Mouse (Mus musculus) bone marrow, adult 2 months (tissue): Measurements from ENCODE around the gene Aph1a.

ENCODE experiments used
- CTCF ChIP-seq: fragments of 200-500 bp; IDR thresholded peaks from 2 replicates; pipeline ENCODE4 v1.5.1; 2011; ENCODE audit warnings: low read length, control low read depth; ENCODE audit not compliant: control insufficient read depth, insufficient read depth
- POLR2A ChIP-seq: fragments of 200-500 bp; IDR thresholded peaks from 2 replicates; pipeline ENCODE4 v1.6.1; 2011; ENCODE audit warnings: low read depth, mild to moderate bottlenecking, control low read depth, low read length, borderline replicate concordance; ENCODE audit not compliant: control insufficient read depth

DNA sequence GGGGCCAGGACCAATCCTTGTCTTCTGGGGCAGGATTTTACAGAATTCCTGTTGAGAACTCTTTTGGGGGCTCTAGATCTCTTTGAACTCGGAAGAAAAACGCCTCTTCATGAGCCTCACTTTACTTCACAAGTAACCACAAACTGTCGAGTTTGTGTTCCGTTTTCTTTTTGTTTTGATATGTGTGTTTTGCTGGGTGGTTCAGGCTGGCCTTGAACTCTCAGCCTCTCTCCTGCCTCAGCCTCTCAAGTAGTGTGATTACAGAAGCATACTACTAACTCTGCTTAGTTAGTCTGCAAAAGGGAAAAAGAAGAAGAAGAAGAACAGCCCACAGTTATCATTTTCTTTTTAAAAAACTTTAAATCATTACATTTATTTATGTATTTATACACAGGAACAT lies 30.4 kb downstream of the Aph1a start:
- TF ChIP-seq CTCF (no peak), POLR2A (no peak)
